Mouse (Mus musculus) liver, embryonic 14.5 days (tissue): ENCODE measurements around the gene Pgs1.

Experiments used
- CTCF ChIP-seq: IDR thresholded peaks from 2 replicates; pipeline ENCODE4 v1.5.1; 2016; ENCODE audit warnings: antibody characterized with exemption, low read depth, control low read depth
- EP300 ChIP-seq: IDR thresholded peaks from 2 replicates; pipeline ENCODE4 v1.6.1; 2016; ENCODE audit warnings: antibody characterized with exemption, low read depth

DNA sequence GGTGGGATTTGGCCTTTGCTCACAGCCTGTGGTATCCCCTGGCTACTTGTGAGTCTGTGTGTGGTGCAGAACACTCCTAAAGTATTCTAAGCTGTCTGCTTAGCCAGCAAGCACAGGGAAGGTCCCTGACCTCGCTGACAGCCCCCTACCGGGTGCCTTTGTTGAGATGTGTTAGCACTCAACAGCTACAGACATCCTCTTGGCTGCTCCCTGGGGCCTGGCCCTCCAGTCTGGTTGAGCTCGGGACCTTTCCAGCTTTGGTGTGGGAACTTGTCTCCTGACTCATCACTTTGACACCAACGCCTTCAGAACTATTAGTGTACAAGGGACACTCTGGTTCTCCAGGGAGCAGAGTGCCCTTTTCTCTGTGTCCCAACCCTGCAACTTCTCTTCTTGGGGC, 44.2 kb upstream of the Pgs1 start:
- TF ChIP-seq CTCF (no peak), EP300 (no peak)
